Mouse (Mus musculus) spleen, adult 2 months (tissue): ENCODE results near the gene Fam227a. TPM values are rescaled to one million over a fixed set of nuclear protein-coding genes. Genes with fewer than 3 reads are reported as not detected.

ENCODE experiments used
- DNase-seq, 2 experiments: peaks; one replicate each; pipeline versions ENCODE4 v3.0.0 to v3.0.0-alpha.2; 2012 to 2021; ENCODE audit warnings: low spot score in 2 of 2, low read depth in 1 of 2
- H3K27ac ChIP-seq: fragments of 200-500 bp; 2 replicates; pipeline ENCODE4 v1.5.1; 2012; ENCODE audit warnings: low read length, inconsistent platforms; ENCODE audit not compliant: insufficient read depth
- H3K27me3 ChIP-seq: fragments of 200-500 bp; 2 replicates; pipeline ENCODE4 v1.6.1; 2012; ENCODE audit warnings: mild to moderate bottlenecking, moderate library complexity, low read length, inconsistent platforms; ENCODE audit not compliant: control insufficient read depth, insufficient read depth
- H3K36me3 ChIP-seq: fragments of 200-500 bp; 2 replicates; pipeline ENCODE4 v1.6.1; 2012; ENCODE audit warnings: mild to moderate bottlenecking, low read length, inconsistent platforms; ENCODE audit not compliant: control insufficient read depth, insufficient read depth
- H3K4me1 ChIP-seq: fragments of 200-500 bp; 2 replicates; pipeline ENCODE4 v1.6.1; 2011; ENCODE audit warnings: inconsistent platforms; ENCODE audit not compliant: control insufficient read depth, insufficient read depth, insufficient read length
- H3K4me3 ChIP-seq: fragments of 200-500 bp; 2 replicates; pipeline ENCODE4 v1.5.1; 2011; ENCODE audit warnings: mild to moderate bottlenecking, inconsistent platforms; ENCODE audit not compliant: insufficient read depth, insufficient read length; ENCODE audit errors: extremely low read depth
- CTCF ChIP-seq: fragments of 200-500 bp; IDR thresholded peaks from 2 replicates; pipeline ENCODE4 v1.5.1; 2011; ENCODE audit warnings: mild to moderate bottlenecking, inconsistent platforms; ENCODE audit not compliant: insufficient read depth, insufficient read length, insufficient replicate concordance; ENCODE audit errors: extremely low read depth
- POLR2A ChIP-seq: fragments of 200-500 bp; IDR thresholded peaks from 2 replicates; pipeline ENCODE4 v1.6.1; 2011; ENCODE audit warnings: low read depth, low read length, inconsistent platforms
- WGBS: fragments of 180-500 bp; shearing (Covaris S2); methylation state at CpG from one replicate; pipeline ENCODE4 v1.1.7; 2018; 5-methylcytosine and 5-hydroxymethylcytosine counted together
- polyA plus RNA-seq: library from polyadenylated mRNA; depleted of rRNA; stranded (reverse); fragments of >200 nt; gene quantifications from 2 replicates; pipeline ENCODE4 v1.2.3, GENCODE M21; 2012

Gene Fam227a
- polyA plus RNA-seq, 1 experiment: 0.41 TPM

DNA sequence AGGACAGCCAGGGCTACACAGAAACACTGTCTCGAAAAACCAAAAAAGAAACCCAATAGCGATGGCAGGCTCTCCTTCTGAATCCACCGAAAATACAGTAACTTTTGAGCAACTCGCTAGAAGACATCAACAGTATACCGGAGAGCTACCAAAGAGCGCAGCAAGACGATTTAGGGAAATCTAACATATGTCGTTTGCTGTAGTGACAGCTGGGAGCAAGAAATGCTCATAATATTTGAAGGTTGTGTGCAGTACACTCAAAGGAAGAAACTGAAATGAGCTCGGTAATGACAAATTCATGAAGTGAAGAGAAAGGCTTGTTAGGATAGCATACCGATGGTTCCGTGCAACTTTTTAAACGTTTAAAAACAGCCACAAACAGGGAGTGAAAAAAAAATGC is 52.6 kb downstream of the Fam227a start:
- WGBS: 88% methylated on average over 12 of the region's 12 CpGs
- TF ChIP-seq CTCF (no peak), POLR2A (no peak)

DNA sequence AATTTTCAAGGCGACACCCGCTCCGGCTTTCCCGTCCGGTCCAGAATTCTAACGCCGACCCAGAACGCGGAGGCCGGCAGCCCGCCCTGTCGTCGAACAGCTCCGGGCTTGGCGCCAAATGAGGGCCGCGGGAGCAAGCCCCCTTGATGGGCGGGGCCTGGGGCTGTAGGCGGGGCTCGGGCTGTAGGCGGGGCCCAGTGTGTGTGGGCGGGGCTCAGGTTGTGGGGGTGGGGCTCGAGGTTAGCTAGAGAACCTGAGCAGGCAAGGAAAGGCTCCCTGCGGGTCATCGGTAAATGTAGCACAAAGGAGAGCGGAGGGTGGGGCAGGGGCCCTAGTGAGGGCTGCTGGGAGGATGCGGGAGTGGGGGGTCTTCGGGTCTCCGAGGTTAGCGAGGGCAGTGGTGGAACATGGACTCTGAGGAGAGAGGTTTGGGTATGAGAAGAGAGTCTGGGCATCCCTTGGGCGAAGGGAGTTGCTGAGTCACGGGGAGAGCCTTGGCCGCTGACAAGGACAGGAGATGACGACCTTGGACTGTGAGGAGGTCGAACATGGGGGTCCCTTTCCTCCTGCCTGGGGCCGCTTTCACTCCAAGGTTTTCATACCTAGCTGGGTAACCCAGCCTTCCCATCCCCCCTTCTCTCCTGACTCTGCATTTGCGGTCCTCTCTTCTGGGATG is 53.6 kb downstream of the Fam227a start, which contains the start of gene Dmc1:
TSS of gene Dmc1 (minus strand) at position 120 of the 676 bp plus-strand sequence.
- Histone ChIP-seq H3K4me3 (no peak within 1 kb of the TSS), H3K27me3 (peaks cover 8% of the 10 kb centered on the region), H3K4me1 (0 out of 2 replicates have a peak, but pooled peaks cover 2% of the 10 kb centered on the region), H3K27ac (no peak within 1 kb of the TSS), H3K36me3 (no peaks in the 10 kb centered on the region)
- TF ChIP-seq POLR2A: no peak
- no peak for TF ChIP-seq CTCF
- no peak for DNase-seq
- WGBS: 19% methylated on average over 37 of the region's 37 CpGs

More for the DNA sequence above, 52.6 kb downstream of the Fam227a start:
- Histone ChIP-seq H3K36me3 (no peaks in the 10 kb centered on the region), H3K27ac (no peak overlapping the region), H3K4me1 (0 out of 2 replicates have a peak, but pooled peaks cover 2% of the 10 kb centered on the region), H3K27me3 (peaks cover 8% of the 10 kb centered on the region), H3K4me3 (no peak overlapping the region)
- DNase-seq: no peak

DNA sequence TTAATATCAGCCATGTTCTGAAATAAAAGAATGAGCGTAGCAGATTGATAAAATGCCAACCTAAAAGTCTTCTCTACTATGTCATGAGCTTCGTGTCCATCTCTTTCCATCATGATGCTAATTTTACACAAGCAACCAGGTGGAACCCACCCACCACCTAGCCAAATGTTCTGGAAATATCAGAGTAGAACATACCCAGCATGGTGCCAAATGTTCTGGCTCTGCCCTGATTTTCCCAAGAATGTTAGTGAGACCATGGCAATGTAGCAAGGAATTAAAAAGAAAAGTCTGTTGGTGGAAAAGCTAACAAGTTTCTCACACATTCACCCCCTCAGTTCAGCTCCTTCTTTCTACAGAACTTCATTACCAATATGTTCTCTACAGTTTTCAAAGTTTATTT is 58.6 kb downstream of the Fam227a start:
- 78% methylated on average over 2 of the region's 2 CpGs for WGBS
- 0 out of 2 replicates have a peak, but pooled peaks cover 2% of the 10 kb centered on the region for H3K4me1 ChIP-seq
- TF ChIP-seq CTCF (no peak), POLR2A (no peak)
- no peaks in the 10 kb centered on the region for H3K36me3 ChIP-seq
- no peak overlapping the region for H3K27ac ChIP-seq
- H3K27me3 ChIP-seq: peaks cover 5% of the 10 kb centered on the region
- no peak overlapping the region for H3K4me3 ChIP-seq
- no peak for DNase-seq

DNA sequence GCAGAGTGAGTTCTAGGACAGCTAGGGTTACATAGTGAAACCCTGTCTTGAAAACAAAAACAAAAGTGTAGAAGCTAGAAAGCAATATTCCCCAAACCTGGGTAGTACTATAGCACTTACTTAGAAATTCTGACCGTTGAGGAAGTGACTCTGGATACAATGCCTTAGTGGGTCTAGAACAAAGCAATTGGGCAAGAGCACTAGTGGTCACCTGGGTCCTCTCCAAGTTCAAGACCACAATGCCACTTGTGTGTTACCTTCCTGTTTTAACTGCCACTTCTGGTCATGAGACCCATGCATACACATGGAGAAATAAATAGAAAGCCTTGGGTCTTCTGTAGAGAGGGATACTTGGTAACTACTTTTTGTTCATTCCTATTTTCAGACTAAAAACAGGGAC is 60.0 kb downstream of the Fam227a start:
- TF ChIP-seq CTCF (no peak), POLR2A (no peak)
- DNase-seq: no peak
- WGBS: 72% methylated on average over 1 of the region's 1 CpGs
- H3K27me3 ChIP-seq: no peaks in the 10 kb centered on the region
- H3K27ac ChIP-seq: no peak overlapping the region
- no peaks in the 10 kb centered on the region for H3K4me1 ChIP-seq
- no peak overlapping the region for H3K4me3 ChIP-seq
- no peaks in the 10 kb centered on the region for H3K36me3 ChIP-seq

DNA sequence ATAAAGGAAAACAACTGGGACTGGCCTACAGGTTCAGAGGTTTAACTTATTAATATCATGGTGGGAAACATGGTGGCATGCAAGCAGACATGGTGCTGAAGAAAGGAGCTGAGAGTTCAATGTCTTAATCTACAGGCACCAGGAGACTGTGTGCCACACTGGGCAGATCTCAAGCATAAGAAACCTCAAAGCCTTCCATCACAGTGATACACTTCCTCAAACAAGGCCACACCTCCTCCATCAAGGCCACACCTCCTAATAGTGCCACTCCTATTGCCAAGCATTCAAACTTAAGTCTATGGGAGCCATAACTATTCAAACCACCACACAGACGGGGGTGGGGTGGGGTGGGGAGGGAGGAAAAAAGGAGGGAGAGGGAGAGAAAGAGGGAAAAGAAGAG is 77.2 kb downstream of the Fam227a start:
- Histone ChIP-seq H3K4me3 (no peak overlapping the region), H3K36me3 (no peaks in the 10 kb centered on the region), H3K27ac (no peak overlapping the region), H3K27me3 (no peaks in the 10 kb centered on the region), H3K4me1 (no peaks in the 10 kb centered on the region)
- TF ChIP-seq POLR2A (no peak), CTCF (no peak)
- 63% methylated on average over 1 of the region's 1 CpGs for WGBS
- no peak for DNase-seq

DNA sequence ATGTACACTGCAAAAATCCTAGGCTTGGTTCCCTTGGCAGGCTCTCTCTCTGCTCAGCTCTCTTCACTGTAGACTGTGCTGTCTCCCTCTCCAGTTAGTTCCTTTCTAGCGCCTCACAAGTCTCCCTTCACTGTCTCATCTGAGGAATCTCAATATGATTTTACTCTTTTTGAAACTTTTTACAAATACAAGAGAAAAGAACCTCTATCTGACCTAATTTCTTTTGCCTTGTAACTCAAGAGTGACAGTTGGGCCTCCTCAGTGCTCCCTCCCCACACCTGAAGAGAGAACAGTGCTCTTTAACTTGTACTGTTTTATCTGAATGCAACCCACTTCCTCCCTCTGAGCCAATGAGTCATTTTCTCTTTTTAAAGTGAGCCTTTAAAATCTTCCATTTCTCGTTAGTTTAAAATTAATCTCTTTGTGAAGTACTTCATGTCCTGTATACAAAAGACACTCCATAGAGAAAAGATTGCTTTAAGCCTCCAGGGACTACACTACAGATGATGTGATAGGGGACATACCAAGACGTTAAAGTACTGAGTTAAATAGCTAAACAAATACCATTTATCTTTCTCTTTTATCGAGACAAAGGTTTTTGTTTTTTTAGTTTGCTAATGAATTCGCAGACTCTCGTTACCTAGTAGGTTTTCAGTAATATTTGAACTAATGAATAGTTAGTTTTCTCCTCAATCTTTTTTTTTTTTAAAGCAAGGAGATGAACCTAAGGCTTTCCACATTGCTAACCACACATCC is 80.9 kb downstream of the Fam227a start:
- TF ChIP-seq POLR2A: no peak
- TF ChIP-seq CTCF: no peak
- Histone ChIP-seq H3K4me3 (no peak overlapping the region), H3K27ac (no peak overlapping the region), H3K4me1 (no peaks in the 10 kb centered on the region), H3K27me3 (no peaks in the 10 kb centered on the region), H3K36me3 (no peaks in the 10 kb centered on the region)
- WGBS: 51% methylated on average over 6 of the region's 6 CpGs
- DNase-seq: no peak

DNA sequence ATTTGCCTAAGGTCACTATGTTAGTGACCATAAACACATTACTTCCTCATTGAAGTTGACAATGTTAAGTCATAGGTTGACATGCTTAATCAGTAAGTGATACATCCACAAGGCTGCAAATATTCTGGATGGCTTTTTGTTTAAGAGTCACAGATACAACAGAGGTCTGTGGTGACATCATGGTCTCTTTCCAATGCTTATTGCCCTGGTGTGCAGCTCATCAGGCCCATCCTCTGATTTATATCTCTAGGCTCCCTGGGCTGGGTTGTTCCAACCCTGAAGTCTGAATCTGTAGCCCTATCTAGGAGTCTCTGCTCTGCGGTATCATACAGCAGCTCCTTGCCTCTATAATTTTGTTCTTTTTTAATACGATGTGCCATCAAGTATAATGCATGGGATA is 81.8 kb downstream of the Fam227a start:
- DNase-seq: no peak
- H3K4me3 ChIP-seq: no peak overlapping the region
- 86% methylated on average over 2 of the region's 2 CpGs for WGBS
- no peaks in the 10 kb centered on the region for H3K36me3 ChIP-seq
- no peak overlapping the region for H3K27ac ChIP-seq
- 0 out of 2 replicates have a peak, but pooled peaks cover 1% of the 10 kb centered on the region for H3K27me3 ChIP-seq
- H3K4me1 ChIP-seq: no peaks in the 10 kb centered on the region
- TF ChIP-seq CTCF: no peak
- no peak for TF ChIP-seq POLR2A
